Mouse (Mus musculus) bone marrow macrophage, adult 2 months (primary cell): Measurements from ENCODE around the gene Ephx4.

ENCODE experiments used
- CTCF ChIP-seq: IDR thresholded peaks from 2 replicates; pipeline ENCODE4 v1.5.1; 2012; ENCODE audit warnings: low read depth, mild to moderate bottlenecking, low read length, moderate library complexity
- POLR2A ChIP-seq: IDR thresholded peaks from 2 replicates; pipeline ENCODE4 v1.6.1; 2012; ENCODE audit warnings: mild to moderate bottlenecking, low read depth, low read length, borderline replicate concordance

- no peak for TF ChIP-seq CTCF
- TF ChIP-seq POLR2A, result no peak
Observed at GRCm38 (mm10) chr5:107436185-107436584, 33.6 kb downstream of the Ephx4 start.
